Mouse (Mus musculus): Measurements from ENCODE around the gene Egfem1. TPM values are rescaled to one million over a fixed set of nuclear protein-coding genes. Genes with fewer than 3 reads are reported as not detected.

Egfem1 gene
- polyA plus RNA-seq, 1 experiment: not detected

- Histone ChIP-seq H3K4me1 (ENCODE audit: control insufficient read depth, insufficient read depth, low read length) (no peaks in the 10 kb centered on the region), H3K4me3 (replicated peaks; ENCODE audit: control insufficient read depth, low read depth, low read length) (no peak overlapping the region), H3K27ac (ENCODE audit: control insufficient read depth, insufficient read depth, low read depth, low read length, poor library complexity) (no peak overlapping the region)
- no peak for TF ChIP-seq CTCF (IDR thresholded peaks at IDR 0.05; ENCODE audit: control insufficient read depth, insufficient read depth, low read length)
- TF ChIP-seq POLR2A (IDR thresholded peaks at IDR 0.05; ENCODE audit: borderline replicate concordance, control insufficient read depth, low read depth, low read length): no peak
- 51% methylated on average over 10 of the region's 10 CpGs for WGBS
Measured at GRCm38 (mm10) chr3:29136065-29136955, 54.5 kb downstream of the Egfem1 start.

- H3K4me1 ChIP-seq (ENCODE audit: control insufficient read depth, insufficient read depth, low read length): no peaks in the 10 kb centered on the region
- TF ChIP-seq CTCF (IDR thresholded peaks at IDR 0.05; ENCODE audit: control insufficient read depth, insufficient read depth, low read length) (no peak), POLR2A (IDR thresholded peaks at IDR 0.05; ENCODE audit: borderline replicate concordance, control insufficient read depth, low read depth, low read length) (no peak)
- H3K27ac ChIP-seq (ENCODE audit: control insufficient read depth, insufficient read depth, low read depth, low read length, poor library complexity): no peak overlapping the region
- no peak overlapping the region for H3K4me3 ChIP-seq (replicated peaks; ENCODE audit: control insufficient read depth, low read depth, low read length)
- WGBS: 72% methylated on average over 4 of the region's 4 CpGs
Measured at GRCm38 (mm10) chr3:29168401-29168800, 86.6 kb downstream of the Egfem1 start.

GRCm38 (mm10) chr3:29169003-29169402 is 87.2 kb downstream of the Egfem1 start:
- 79% methylated on average over 4 of the region's 4 CpGs for WGBS
- Histone ChIP-seq H3K4me3 (replicated peaks; ENCODE audit: control insufficient read depth, low read depth, low read length) (no peak overlapping the region), H3K27ac (ENCODE audit: control insufficient read depth, insufficient read depth, low read depth, low read length, poor library complexity) (no peak overlapping the region), H3K4me1 (ENCODE audit: control insufficient read depth, insufficient read depth, low read length) (no peaks in the 10 kb centered on the region)
- no peak for TF ChIP-seq CTCF (IDR thresholded peaks at IDR 0.05; ENCODE audit: control insufficient read depth, insufficient read depth, low read length)
- TF ChIP-seq POLR2A (IDR thresholded peaks at IDR 0.05; ENCODE audit: borderline replicate concordance, control insufficient read depth, low read depth, low read length): no peak

- H3K27ac ChIP-seq (ENCODE audit: control insufficient read depth, insufficient read depth, low read depth, low read length, poor library complexity): no peak overlapping the region
- no peaks in the 10 kb centered on the region for H3K4me1 ChIP-seq (ENCODE audit: control insufficient read depth, insufficient read depth, low read length)
- TF ChIP-seq POLR2A (IDR thresholded peaks at IDR 0.05; ENCODE audit: borderline replicate concordance, control insufficient read depth, low read depth, low read length) (no peak), CTCF (IDR thresholded peaks at IDR 0.05; ENCODE audit: control insufficient read depth, insufficient read depth, low read length) (no peak)
- no peak overlapping the region for H3K4me3 ChIP-seq (replicated peaks; ENCODE audit: control insufficient read depth, low read depth, low read length)
Measured at GRCm38 (mm10) chr3:29176991-29177390, 95.2 kb downstream of the Egfem1 start.

GRCm38 (mm10) chr3:29182988-29183387 is 101.2 kb downstream of the Egfem1 start:
- Histone ChIP-seq H3K27ac (ENCODE audit: control insufficient read depth, insufficient read depth, low read depth, low read length, poor library complexity) (no peak overlapping the region), H3K4me1 (ENCODE audit: control insufficient read depth, insufficient read depth, low read length) (no peaks in the 10 kb centered on the region), H3K4me3 (replicated peaks; ENCODE audit: control insufficient read depth, low read depth, low read length) (no peak overlapping the region)
- no peak for TF ChIP-seq POLR2A (IDR thresholded peaks at IDR 0.05; ENCODE audit: borderline replicate concordance, control insufficient read depth, low read depth, low read length)
- no peak for TF ChIP-seq CTCF (IDR thresholded peaks at IDR 0.05; ENCODE audit: control insufficient read depth, insufficient read depth, low read length)
- 84% methylated on average over 10 of the region's 10 CpGs for WGBS

- no peak overlapping the region for H3K27ac ChIP-seq (ENCODE audit: control insufficient read depth, insufficient read depth, low read depth, low read length, poor library complexity)
- H3K4me1 ChIP-seq (ENCODE audit: control insufficient read depth, insufficient read depth, low read length): no peaks in the 10 kb centered on the region
- TF ChIP-seq CTCF (IDR thresholded peaks at IDR 0.05; ENCODE audit: control insufficient read depth, insufficient read depth, low read length) (no peak), POLR2A (IDR thresholded peaks at IDR 0.05; ENCODE audit: borderline replicate concordance, control insufficient read depth, low read depth, low read length) (no peak)
- 76% methylated on average over 7 of the region's 7 CpGs for WGBS
- no peak overlapping the region for H3K4me3 ChIP-seq (replicated peaks; ENCODE audit: control insufficient read depth, low read depth, low read length)
Measured at GRCm38 (mm10) chr3:29183615-29184198, 101.9 kb downstream of the Egfem1 start.

GRCm38 (mm10) chr3:29184486-29185241 is 102.8 kb downstream of the Egfem1 start:
- WGBS: 72% methylated on average over 7 of the region's 7 CpGs
- Histone ChIP-seq H3K27ac (ENCODE audit: control insufficient read depth, insufficient read depth, low read depth, low read length, poor library complexity) (no peak overlapping the region), H3K4me1 (ENCODE audit: control insufficient read depth, insufficient read depth, low read length) (no peaks in the 10 kb centered on the region), H3K4me3 (replicated peaks; ENCODE audit: control insufficient read depth, low read depth, low read length) (no peak overlapping the region)
- TF ChIP-seq POLR2A (IDR thresholded peaks at IDR 0.05; ENCODE audit: borderline replicate concordance, control insufficient read depth, low read depth, low read length) (no peak), CTCF (IDR thresholded peaks at IDR 0.05; ENCODE audit: control insufficient read depth, insufficient read depth, low read length) (no peak)

GRCm38 (mm10) chr3:29190263-29190662 is 108.4 kb downstream of the Egfem1 start:
- Histone ChIP-seq H3K4me1 (ENCODE audit: control insufficient read depth, insufficient read depth, low read length) (no peaks in the 10 kb centered on the region), H3K27ac (ENCODE audit: control insufficient read depth, insufficient read depth, low read depth, low read length, poor library complexity) (no peak overlapping the region), H3K4me3 (replicated peaks; ENCODE audit: control insufficient read depth, low read depth, low read length) (no peak overlapping the region)
- WGBS: 75% methylated on average over 6 of the region's 6 CpGs
- TF ChIP-seq CTCF (IDR thresholded peaks at IDR 0.05; ENCODE audit: control insufficient read depth, insufficient read depth, low read length) (no peak), POLR2A (IDR thresholded peaks at IDR 0.05; ENCODE audit: borderline replicate concordance, control insufficient read depth, low read depth, low read length) (no peak)
